Mouse (Mus musculus) cerebellum, postnatal 10 days (tissue): ENCODE results near the gene Tmem89.

Experiments
- DNase-seq, 2 experiments: peaks; one replicate each; pipeline ENCODE4 v3.0.0; 2021; ENCODE audit warnings: mixed read lengths in 2 of 2

The Tmem89 gene

GRCm38 (mm10) chr9:108914491-108914890, at the start of gene Tmem89:
TSS of gene Tmem89 (plus strand) at chr9:108914619.
- DNase-seq = peak; percentile 85 to 89

- DNase-seq = no peak
Observed at GRCm38 (mm10) chr9:108912308-108912707, 2.1 kb upstream of the Tmem89 start.

- no peak for DNase-seq
Observed at GRCm38 (mm10) chr9:108913161-108913560, 1.3 kb upstream of the Tmem89 start.

GRCm38 (mm10) chr9:108913621-108914020, 798 bp upstream of the Tmem89 start:
- DNase-seq = peak; percentile 40 to 51

GRCm38 (mm10) chr9:108925897-108926296, 11.5 kb downstream of the Tmem89 start:
- no peak for DNase-seq

- no peak for DNase-seq
Observed at GRCm38 (mm10) chr9:108928424-108928823, 14.0 kb downstream of the Tmem89 start.

GRCm38 (mm10) chr9:108935991-108936390, 21.6 kb downstream of the Tmem89 start:
- DNase-seq = no peak

GRCm38 (mm10) chr9:108936418-108937364, 22.3 kb downstream of the Tmem89 start, which contains the start of gene Uqcrc1:
TSS of gene Uqcrc1 (plus strand) at chr9:108936633.
- peak; percentile 98 to 99 for DNase-seq

- DNase-seq = no peak
Observed at GRCm38 (mm10) chr9:108945111-108945510, 30.7 kb downstream of the Tmem89 start.

- DNase-seq = no peak
Observed at GRCm38 (mm10) chr9:108945608-108946007, 31.2 kb downstream of the Tmem89 start.

GRCm38 (mm10) chr9:108949231-108949966, 35.0 kb downstream of the Tmem89 start:
- DNase-seq = peak; percentile 48 to 49

GRCm38 (mm10) chr9:108949967-108950728, 35.7 kb downstream of the Tmem89 start:
- peak; percentile 51 to 64 for DNase-seq

- DNase-seq = peak in 1 of 2 experiments; percentile 35
Observed at GRCm38 (mm10) chr9:108953081-108953636, 38.7 kb downstream of the Tmem89 start, which contains the start of gene Col7a1. TSS of gene Col7a1 (plus strand) at chr9:108953586.

GRCm38 (mm10) chr9:108955241-108955640, 40.8 kb downstream of the Tmem89 start:
- peak; percentile 47 to 52 for DNase-seq

GRCm38 (mm10) chr9:108955846-108956245, 41.4 kb downstream of the Tmem89 start:
- DNase-seq = peak; percentile 34

GRCm38 (mm10) chr9:108963577-108963976, 49.2 kb downstream of the Tmem89 start:
- no peak for DNase-seq

GRCm38 (mm10) chr9:108964338-108964737, 49.9 kb downstream of the Tmem89 start:
- no peak for DNase-seq
